Mouse (Mus musculus) ES-Bruce4 (cell line): ENCODE measurements around the gene Pgpep1l. TPM values are rescaled to one million over a fixed set of nuclear protein-coding genes. Genes with fewer than 3 reads are reported as not detected.
A peak's percentile ranks its signal among the peaks of the same experiment; 100 is the strongest.

Experiments used
- H3K27ac ChIP-seq: 2 replicates; pipeline ENCODE4 v1.5.1; 2012; ENCODE audit warnings: low read length, inconsistent platforms; ENCODE audit not compliant: insufficient read depth
- H3K27me3 ChIP-seq: 2 replicates; pipeline ENCODE4 v1.6.1; 2012; ENCODE audit warnings: mild to moderate bottlenecking, low read length, inconsistent platforms; ENCODE audit not compliant: control insufficient read depth, poor library complexity, insufficient read depth, severe bottlenecking
- H3K36me3 ChIP-seq: 2 replicates; pipeline ENCODE4 v1.6.1; 2012; ENCODE audit warnings: inconsistent platforms, mild to moderate bottlenecking, low read length, moderate library complexity; ENCODE audit not compliant: control insufficient read depth, poor library complexity, insufficient read depth, severe bottlenecking
- H3K4me1 ChIP-seq: one replicate; pipeline ENCODE4 v1.8.1; 2011; ENCODE audit warnings: low read length; ENCODE audit not compliant: control insufficient read depth, insufficient read depth
- H3K4me3 ChIP-seq: 2 replicates; pipeline ENCODE4 v1.5.1; 2011; ENCODE audit warnings: low read depth, mild to moderate bottlenecking, low read length
- H3K9ac ChIP-seq: 2 replicates; pipeline ENCODE4 v1.6.1; 2012; ENCODE audit warnings: low read depth, mild to moderate bottlenecking, inconsistent platforms; ENCODE audit not compliant: poor library complexity, severe bottlenecking
- H3K9me3 ChIP-seq: replicated peaks from 2 replicates; pipeline ENCODE4 v1.6.1; 2012; ENCODE audit warnings: mild to moderate bottlenecking, low read length, inconsistent platforms; ENCODE audit not compliant: control insufficient read depth, poor library complexity, insufficient read depth, severe bottlenecking
- CTCF ChIP-seq: IDR thresholded peaks from one replicate; pipeline ENCODE4 v1.8.1; 2011; ENCODE audit warnings: low read depth, low read length
- EP300 ChIP-seq: IDR thresholded peaks from 2 replicates; pipeline ENCODE4 v1.6.1; 2011; ENCODE audit warnings: low read depth, low read length; ENCODE audit not compliant: insufficient read depth
- POLR2A ChIP-seq: IDR thresholded peaks from one replicate; pipeline ENCODE4 v1.8.1; 2011; ENCODE audit warnings: low read length; ENCODE audit not compliant: insufficient read depth
- polyA plus RNA-seq: library from polyadenylated mRNA; stranded (reverse); fragments of >200 nt; gene quantifications from 2 replicates; pipeline ENCODE4 v1.2.4, GENCODE M21; 2011; ENCODE audit warnings: low read depth; ENCODE audit not compliant: missing spikeins, insufficient read depth, insufficient read length

Pgpep1l gene
- polyA plus RNA-seq, 1 experiment = 3.4 TPM

DNA sequence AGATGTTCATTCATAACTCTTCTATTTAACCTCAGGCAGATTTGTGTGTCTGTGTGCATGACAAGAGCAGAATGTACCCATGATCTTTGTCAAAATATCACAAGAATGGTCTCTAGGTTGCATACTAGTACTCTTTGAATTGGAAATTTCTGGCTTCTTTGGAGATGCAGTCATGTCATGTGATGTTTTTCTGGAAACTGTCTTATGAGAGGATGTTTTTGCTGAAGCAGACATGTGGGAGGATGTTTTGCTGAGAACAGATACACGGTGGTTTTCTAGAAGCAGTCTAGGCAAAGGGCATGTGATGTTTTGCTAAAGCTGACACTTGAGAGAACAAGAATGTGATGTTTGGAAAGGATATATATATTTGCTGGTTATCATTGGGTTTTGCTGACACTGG, 13.6 kb downstream of the Pgpep1l start:
- TF ChIP-seq POLR2A (no peak), EP300 (no peak), CTCF (no peak)
- Histone ChIP-seq H3K36me3 (no peaks in the 10 kb centered on the region; the same call in 1 of the 2 replicates), H3K27me3 (no peaks in the 10 kb centered on the region), H3K9me3 (0 out of 2 replicates have a peak, but pooled peaks cover 4% of the 10 kb centered on the region), H3K4me3 (no peak overlapping the region), H3K27ac (no peak overlapping the region), H3K4me1 (peaks cover 1% of the 10 kb centered on the region), H3K9ac (no peak overlapping the region)

DNA sequence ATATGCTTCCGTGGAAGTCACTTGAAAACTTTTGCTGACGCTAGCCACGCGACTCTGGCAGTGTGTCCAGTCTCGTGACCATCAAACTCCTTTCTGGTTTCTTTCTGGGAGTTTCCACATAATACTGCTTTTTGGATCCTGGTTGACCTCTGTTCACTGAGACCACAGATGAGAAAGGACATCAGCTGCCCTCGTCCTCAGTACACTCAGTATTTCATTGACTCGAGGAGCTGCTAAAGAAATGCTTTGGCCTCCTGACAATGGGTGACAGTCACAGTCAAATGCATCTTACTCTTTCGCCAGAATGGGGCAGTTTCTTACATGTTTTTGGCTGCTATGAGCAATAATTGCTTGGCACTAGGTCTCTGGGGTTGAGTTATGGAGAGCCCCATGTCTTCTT, 17.8 kb downstream of the Pgpep1l start:
- no peak for TF ChIP-seq POLR2A
- TF ChIP-seq CTCF = no peak
- TF ChIP-seq EP300 = no peak
- Histone ChIP-seq H3K27ac (no peak overlapping the region), H3K9me3 (0 out of 2 replicates have a peak, but pooled peaks cover 4% of the 10 kb centered on the region), H3K27me3 (no peaks in the 10 kb centered on the region), H3K4me1 (peaks cover 2% of the 10 kb centered on the region), H3K9ac (no peak overlapping the region), H3K36me3 (no peaks in the 10 kb centered on the region; the same call in 1 of the 2 replicates), H3K4me3 (no peak overlapping the region)

DNA sequence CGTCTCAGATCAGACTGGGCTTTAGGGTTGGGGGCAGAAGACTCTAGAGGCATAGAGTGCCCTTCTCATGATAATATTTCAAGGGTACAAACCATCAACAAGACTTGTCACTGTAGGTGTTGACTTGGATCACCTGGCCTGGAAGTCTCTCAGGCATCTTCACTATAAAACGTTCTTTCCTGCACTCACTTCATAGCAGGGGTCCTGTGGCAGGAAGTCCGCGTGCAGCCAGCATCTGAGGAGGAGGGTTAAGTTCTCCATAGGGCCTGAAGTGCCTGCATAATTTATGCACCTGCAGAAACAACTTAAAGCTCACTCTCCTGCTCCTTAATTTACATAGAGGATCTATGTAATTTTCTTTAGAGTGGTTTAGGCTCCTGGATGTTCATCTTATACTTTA, 18.4 kb downstream of the Pgpep1l start:
- peak; percentile 64; the same call in 1 of the 2 replicates for TF ChIP-seq EP300
- no peak for TF ChIP-seq POLR2A
- H3K9ac ChIP-seq = no peak overlapping the region
- no peak overlapping the region for H3K27ac ChIP-seq
- no peaks in the 10 kb centered on the region for H3K27me3 ChIP-seq
- H3K36me3 ChIP-seq = no peaks in the 10 kb centered on the region
- no peak overlapping the region for H3K4me3 ChIP-seq
- H3K4me1 ChIP-seq = peaks cover 2% of the 10 kb centered on the region
- 0 out of 2 replicates have a peak, but pooled peaks cover 4% of the 10 kb centered on the region for H3K9me3 ChIP-seq

GRCm38 (mm10) chr7:68241205-68241604, 22.8 kb downstream of the Pgpep1l start:
- Histone ChIP-seq H3K27me3 (no peaks in the 10 kb centered on the region), H3K27ac (no peak overlapping the region), H3K4me1 (peaks cover 12% of the 10 kb centered on the region), H3K9ac (no peak overlapping the region), H3K36me3 (no peaks in the 10 kb centered on the region), H3K9me3 (no peaks in the 10 kb centered on the region), H3K4me3 (no peak overlapping the region)
- TF ChIP-seq EP300 (no peak), CTCF (no peak), POLR2A (no peak)

DNA sequence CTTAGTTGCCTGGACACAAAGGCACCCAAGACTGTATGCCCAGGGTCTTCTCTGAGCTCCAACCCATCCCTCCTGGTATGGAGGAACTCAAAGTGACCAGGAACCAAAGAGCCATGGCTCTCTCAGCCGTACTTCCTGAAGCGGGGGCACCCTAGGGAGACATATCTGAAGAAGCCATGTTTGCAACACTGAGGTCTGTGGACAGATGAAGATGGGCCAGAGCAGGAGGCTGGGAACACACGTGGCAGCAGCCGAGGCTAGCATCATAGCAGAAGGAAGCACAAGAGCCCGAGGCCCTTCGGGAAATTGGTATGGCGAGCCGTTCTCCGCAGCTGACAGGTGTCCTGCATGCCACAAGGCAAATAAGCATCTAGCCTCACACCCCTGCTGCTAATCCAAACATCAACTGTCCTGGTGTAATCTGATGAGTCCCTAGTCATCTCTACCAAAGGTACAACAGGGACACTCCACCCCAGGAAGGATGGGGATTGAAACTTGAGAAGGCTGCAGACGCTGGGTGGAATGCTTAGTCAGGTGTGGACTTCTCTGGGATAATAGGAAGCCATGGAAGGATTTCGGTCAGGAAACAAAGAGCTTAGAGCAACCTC, 24.7 kb downstream of the Pgpep1l start:
- H3K4me3 ChIP-seq = peak overlapping the region; percentile 15; the same call in 1 of the 2 replicates
- no peaks in the 10 kb centered on the region for H3K9me3 ChIP-seq
- H3K9ac ChIP-seq = no peak overlapping the region
- H3K4me1 ChIP-seq = peaks cover 10% of the 10 kb centered on the region
- TF ChIP-seq CTCF = no peak
- no peak for TF ChIP-seq POLR2A
- peak; percentile 56; the same call in 1 of the 2 replicates for TF ChIP-seq EP300
- no peaks in the 10 kb centered on the region for H3K36me3 ChIP-seq
- no peak overlapping the region for H3K27ac ChIP-seq
- no peaks in the 10 kb centered on the region for H3K27me3 ChIP-seq

DNA sequence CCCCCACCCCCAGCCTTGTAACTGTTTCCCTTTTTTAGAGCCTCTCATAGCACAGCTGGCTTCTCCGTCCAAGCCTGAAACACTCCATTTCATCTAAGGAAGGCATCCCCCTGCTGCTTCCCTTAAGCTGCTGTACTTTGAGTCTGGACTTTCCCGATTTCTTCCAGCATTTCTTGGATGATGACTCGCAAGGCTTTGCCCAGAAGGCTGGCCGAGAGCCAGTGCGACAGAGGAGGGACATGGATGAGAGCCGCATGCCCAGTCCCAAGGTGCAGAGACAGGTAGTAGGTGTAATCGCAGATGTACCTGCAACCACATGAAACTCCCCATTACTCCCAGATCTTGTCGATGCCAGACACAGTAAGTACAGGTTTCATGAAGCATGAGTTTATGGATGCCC, 27.2 kb downstream of the Pgpep1l start:
- Histone ChIP-seq H3K4me1 (peaks cover 10% of the 10 kb centered on the region), H3K27ac (no peak overlapping the region), H3K4me3 (no peak overlapping the region), H3K27me3 (no peaks in the 10 kb centered on the region), H3K9me3 (no peaks in the 10 kb centered on the region), H3K9ac (no peak overlapping the region), H3K36me3 (no peaks in the 10 kb centered on the region)
- TF ChIP-seq EP300 (no peak), POLR2A (no peak), CTCF (no peak)
